Mouse (Mus musculus) midbrain, postnatal 0 days (tissue): ENCODE results near the gene Zfp770. TPM values are rescaled to one million over a fixed set of nuclear protein-coding genes. Genes with fewer than 3 reads are reported as not detected.

Experiments
- ATAC-seq: fragments of 200-750 bp; cut with Nextera tagmentation; 2 replicates; pipeline ENCODE4 v1.8.0; 2017; ENCODE audit warnings: moderate number of reproducible peaks, mild to moderate bottlenecking, moderate TSS enrichment, moderate library complexity; ENCODE audit not compliant: low FRiP score
- DNase-seq: peaks from one replicate; pipeline ENCODE4 v3.0.0-alpha.2; 2015; ENCODE audit warnings: low spot score
- H3K27ac ChIP-seq: fragments of 300-500 bp; sonication (generic); 2 replicates; pipeline ENCODE4 v1.5.1; 2014; ENCODE audit warnings: low read depth, mild to moderate bottlenecking, low read length, mixed read lengths
- H3K27me3 ChIP-seq: fragments of 300-500 bp; sonication (generic); 2 replicates; pipeline ENCODE4 v1.6.1; 2014; ENCODE audit warnings: low read length, control low read depth, mixed read lengths; ENCODE audit not compliant: insufficient read depth
- H3K36me3 ChIP-seq: fragments of 300-500 bp; sonication (generic); 2 replicates; pipeline ENCODE4 v1.6.1; 2014; ENCODE audit warnings: low read length, control low read depth, mixed read lengths; ENCODE audit not compliant: insufficient read depth
- H3K4me1 ChIP-seq: fragments of 300-500 bp; sonication (generic); 2 replicates; pipeline ENCODE4 v1.6.1; 2014; ENCODE audit warnings: mild to moderate bottlenecking, control low read depth, antibody characterized with exemption, low read length, mixed read lengths; ENCODE audit not compliant: insufficient read depth
- H3K4me2 ChIP-seq: fragments of 300-500 bp; sonication (generic); 2 replicates; pipeline ENCODE4 v1.6.1; 2014; ENCODE audit warnings: low read depth, mild to moderate bottlenecking, low read length, mixed read lengths; ENCODE audit not compliant: poor library complexity, severe bottlenecking
- H3K4me3 ChIP-seq: fragments of 300-500 bp; sonication (generic); 2 replicates; pipeline ENCODE4 v1.5.1; 2014; ENCODE audit warnings: low read depth, mild to moderate bottlenecking, low read length, moderate library complexity
- H3K9ac ChIP-seq: fragments of 300-500 bp; sonication (generic); replicated peaks from 2 replicates; pipeline ENCODE4 v1.6.1; 2014; ENCODE audit warnings: mild to moderate bottlenecking, low read length, moderate library complexity, mixed read lengths; ENCODE audit not compliant: poor library complexity, severe bottlenecking
- H3K9me3 ChIP-seq: fragments of 300-500 bp; sonication (generic); 2 replicates; pipeline ENCODE4 v1.6.1; 2016; ENCODE audit warnings: low read length, control low read depth
- CTCF ChIP-seq: IDR thresholded peaks from 2 replicates; pipeline ENCODE4 v1.5.1; 2016; ENCODE audit warnings: antibody characterized with exemption, mild to moderate bottlenecking
- WGBS: fragments of 180-500 bp; shearing (Covaris S2); extraction: QIAGEN DNeasy Blood & Tissue Kit; methylation state at CpG from one replicate; pipeline ENCODE4 v1.1.7; 2014; 5-methylcytosine and 5-hydroxymethylcytosine counted together
- polyA plus RNA-seq: library from polyadenylated mRNA; unstranded; fragments of >200 nt; fragmentation: Nextera tagmentation; extraction: Ambion mirVana; gene quantifications from 2 replicates; pipeline ENCODE4 v1.2.1, GENCODE M21; 2015
- total RNA-seq: library from RNA; depleted of rRNA; stranded (reverse); fragments of >200 nt; gene quantifications from 2 replicates; pipeline ENCODE4 v1.2.3, GENCODE M21; 2014; rRNA removed

Zfp770 gene
- 19.5 and 25.9 TPM in 2 replicates for total RNA-seq
- 7.2 and 8.3 TPM in 2 replicates for polyA plus RNA-seq

DNA sequence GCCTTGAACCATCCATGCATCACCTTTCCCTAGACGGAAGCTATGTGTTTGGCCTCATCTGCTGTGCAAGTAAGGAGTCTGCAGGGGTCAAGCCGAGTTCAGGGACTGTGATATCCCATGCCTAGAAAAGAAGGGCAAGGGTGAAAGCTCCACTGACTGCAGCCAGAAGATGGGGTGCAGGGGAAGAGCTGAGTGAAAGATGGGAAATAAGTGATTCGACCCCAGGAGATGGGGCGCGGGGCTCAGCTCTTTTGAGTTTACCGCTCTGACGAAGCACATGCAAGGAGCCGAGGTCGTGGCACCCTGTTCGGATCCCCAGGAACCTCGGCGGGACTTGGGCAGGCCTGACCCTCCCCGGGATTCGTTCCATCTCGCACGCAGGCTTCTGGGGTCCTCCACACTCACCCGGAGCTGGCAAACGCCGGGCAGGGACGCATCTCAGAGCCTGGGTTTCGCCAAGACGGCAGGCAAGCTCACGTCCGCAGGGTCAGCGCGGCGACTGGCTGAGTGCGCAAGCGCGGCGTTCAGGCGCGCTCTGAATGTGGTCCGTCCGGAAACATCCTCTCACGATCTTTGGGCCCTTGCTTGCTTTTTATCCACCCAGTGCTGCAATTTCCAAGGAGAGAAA, at the start of gene Zfp770:
Zfp770 (minus strand) TSS at position 538 of the 628 bp plus-strand sequence.
- under 1% methylated on average over 36 of the region's 36 CpGs for WGBS

DNA sequence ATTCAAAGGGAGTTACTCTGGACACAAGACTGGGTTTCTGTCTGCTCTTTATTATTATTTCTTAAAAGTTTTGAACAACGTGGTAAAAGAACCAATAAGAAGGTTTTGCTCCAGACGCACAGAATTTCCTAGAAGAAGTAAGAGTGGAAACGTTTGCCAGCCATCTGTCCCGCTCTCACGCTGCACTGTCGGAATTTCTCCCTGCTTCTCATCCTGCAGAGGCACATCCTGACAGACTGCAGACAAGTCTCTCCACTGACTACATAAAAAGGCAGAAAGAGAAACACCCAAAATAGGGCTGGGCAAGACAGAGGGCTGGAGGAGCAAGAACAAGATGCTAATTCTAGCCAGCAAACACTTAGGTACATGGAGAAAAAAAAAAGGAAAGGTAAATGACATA, 48.2 kb upstream of the Zfp770 start:
- Histone ChIP-seq H3K27me3 (no peaks in the 10 kb centered on the region), H3K9me3 (no peaks in the 10 kb centered on the region), H3K36me3 (no peaks in the 10 kb centered on the region), H3K4me3 (no peak overlapping the region), H3K4me1 (no peaks in the 10 kb centered on the region), H3K9ac (no peak overlapping the region), H3K4me2 (no peak overlapping the region), H3K27ac (no peak overlapping the region)
- DNase-seq (no peak), ATAC-seq (no peak)
- TF ChIP-seq CTCF = no peak
- 82% methylated on average over 6 of the region's 6 CpGs for WGBS

More for the DNA sequence above, at the start of gene Zfp770:
- Histone ChIP-seq H3K4me1 (peaks cover 5% of the 10 kb centered on the region; the same call in 1 of the 2 replicates), H3K9me3 (no peaks in the 10 kb centered on the region), H3K27ac (peak within 1 kb of the TSS; percentile 82), H3K9ac (peak within 1 kb of the TSS; percentile 97), H3K36me3 (peaks cover 9% of the 10 kb centered on the region; the same call in 1 of the 2 replicates), H3K4me2 (peak within 1 kb of the TSS; percentile 74), H3K4me3 (peak within 1 kb of the TSS; percentile 89), H3K27me3 (no peaks in the 10 kb centered on the region)
- ATAC-seq = peak; percentile 96
- TF ChIP-seq CTCF = no peak
- DNase-seq = peak; percentile 88

DNA sequence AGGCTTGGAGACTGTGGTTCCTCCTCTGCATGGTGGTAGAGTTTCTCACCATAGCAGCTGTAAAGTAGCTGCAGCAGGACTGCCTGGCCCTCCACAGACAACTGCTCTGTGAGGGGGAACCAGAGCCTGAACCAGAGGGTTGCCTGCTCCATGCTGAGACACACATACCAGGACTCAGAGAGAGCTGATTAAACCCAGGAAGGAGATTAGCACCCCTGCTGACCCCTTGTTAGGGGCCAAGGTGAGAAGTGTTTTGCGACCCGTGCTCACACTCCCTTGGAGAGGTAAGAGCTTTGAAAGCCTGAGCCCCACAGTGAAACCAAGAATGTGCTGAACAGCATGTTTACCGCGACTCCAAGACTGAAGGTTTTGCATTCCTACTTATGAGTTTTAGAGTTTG, 36.4 kb upstream of the Zfp770 start:
- no peaks in the 10 kb centered on the region for H3K27me3 ChIP-seq
- no peaks in the 10 kb centered on the region for H3K9me3 ChIP-seq
- H3K9ac ChIP-seq = no peak overlapping the region
- 12% methylated on average over 4 of the region's 4 CpGs for WGBS
- ATAC-seq = no peak
- TF ChIP-seq CTCF = no peak
- H3K4me1 ChIP-seq = no peaks in the 10 kb centered on the region
- no peak overlapping the region for H3K27ac ChIP-seq
- no peaks in the 10 kb centered on the region for H3K36me3 ChIP-seq
- no peak overlapping the region for H3K4me2 ChIP-seq
- H3K4me3 ChIP-seq = no peak overlapping the region
- DNase-seq = no peak

DNA sequence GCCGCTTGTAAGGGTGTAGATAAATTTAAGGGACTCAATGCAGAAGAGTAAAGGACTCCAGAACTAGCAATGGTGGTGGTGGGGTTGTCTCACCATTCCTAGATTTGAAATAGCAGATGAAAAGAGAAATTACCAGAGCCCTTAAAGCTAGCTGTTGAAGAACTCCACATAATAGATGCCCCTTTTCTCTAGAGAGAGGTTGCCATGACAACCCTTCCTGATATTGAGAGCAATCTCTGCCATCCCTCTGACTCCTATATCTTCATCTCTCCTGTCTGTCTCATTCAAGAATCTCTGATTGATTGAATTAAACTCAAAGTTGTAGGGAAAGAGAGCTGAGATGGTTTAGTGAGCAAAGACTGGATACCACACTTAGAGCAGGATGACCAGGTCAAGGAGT, 35.3 kb upstream of the Zfp770 start:
- Histone ChIP-seq H3K9ac (no peak overlapping the region), H3K27me3 (no peaks in the 10 kb centered on the region), H3K9me3 (no peaks in the 10 kb centered on the region), H3K4me3 (no peak overlapping the region), H3K4me1 (no peaks in the 10 kb centered on the region), H3K36me3 (no peaks in the 10 kb centered on the region), H3K27ac (no peak overlapping the region), H3K4me2 (no peak overlapping the region)
- TF ChIP-seq CTCF = no peak
- WGBS = 87% methylated on average over 1 of the region's 1 CpGs
- ATAC-seq = no peak
- DNase-seq = peak; percentile 46

DNA sequence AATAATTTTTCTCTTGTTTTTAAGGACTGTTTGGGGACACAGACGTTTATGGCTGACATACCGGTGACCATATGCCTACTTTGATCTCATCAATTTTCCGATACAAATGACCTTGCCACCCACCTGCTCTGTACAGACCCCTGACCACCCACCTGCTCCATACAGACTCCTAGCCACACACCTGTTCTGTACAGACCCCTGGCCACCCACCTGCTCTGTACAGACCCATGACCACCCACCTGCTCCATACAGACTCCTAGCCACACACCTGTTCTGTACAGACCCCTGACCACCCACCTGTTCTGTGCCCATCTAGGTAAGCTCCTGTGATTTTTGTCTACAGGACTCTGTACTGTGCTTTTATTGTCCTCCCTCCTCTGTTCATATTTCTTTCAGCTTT, 34.3 kb upstream of the Zfp770 start:
- no peak overlapping the region for H3K9ac ChIP-seq
- no peak for ATAC-seq
- 84% methylated on average over 3 of the region's 3 CpGs for WGBS

DNA sequence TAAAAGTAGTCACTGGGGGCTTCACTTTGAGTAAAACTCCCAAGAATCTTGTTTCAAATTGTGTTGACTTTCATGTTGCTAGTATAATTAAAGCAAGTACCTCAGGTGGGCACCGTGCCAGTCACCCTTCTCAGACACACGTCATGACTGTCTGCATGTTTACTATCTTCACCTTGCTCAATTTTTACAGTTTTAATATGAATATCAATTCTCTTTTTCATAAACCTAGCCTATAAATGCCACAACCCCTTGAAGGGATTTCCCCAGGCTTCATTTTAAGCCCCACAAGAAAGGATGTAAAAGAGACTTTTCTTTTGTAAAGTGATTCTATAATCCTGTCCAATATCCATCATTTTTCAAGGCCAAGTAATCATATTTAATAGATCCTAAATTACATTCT, 30.0 kb upstream of the Zfp770 start:
- no peaks in the 10 kb centered on the region for H3K4me1 ChIP-seq
- H3K9me3 ChIP-seq = no peaks in the 10 kb centered on the region
- WGBS = 66% methylated on average over 2 of the region's 2 CpGs
- DNase-seq (no peak), ATAC-seq (no peak)
- no peaks in the 10 kb centered on the region for H3K27me3 ChIP-seq
- no peak overlapping the region for H3K9ac ChIP-seq
- no peaks in the 10 kb centered on the region for H3K36me3 ChIP-seq
- no peak overlapping the region for H3K4me3 ChIP-seq
- H3K27ac ChIP-seq = no peak overlapping the region
- no peak overlapping the region for H3K4me2 ChIP-seq
- TF ChIP-seq CTCF = no peak

More for the DNA sequence above, 34.3 kb upstream of the Zfp770 start:
- no peak for DNase-seq
- no peak for TF ChIP-seq CTCF
- H3K4me3 ChIP-seq = no peak overlapping the region
- no peak overlapping the region for H3K4me2 ChIP-seq
- no peaks in the 10 kb centered on the region for H3K4me1 ChIP-seq
- no peaks in the 10 kb centered on the region for H3K27me3 ChIP-seq
- H3K9me3 ChIP-seq = no peaks in the 10 kb centered on the region
- H3K27ac ChIP-seq = no peak overlapping the region
- no peaks in the 10 kb centered on the region for H3K36me3 ChIP-seq
